Mouse (Mus musculus): ENCODE measurements around the gene Soat1. TPM values are rescaled to one million over a fixed set of nuclear protein-coding genes. Genes with fewer than 3 reads are reported as not detected.

Soat1 gene
- polyA plus RNA-seq, 1 experiment from 2014 or later: 19.5 TPM

DNA sequence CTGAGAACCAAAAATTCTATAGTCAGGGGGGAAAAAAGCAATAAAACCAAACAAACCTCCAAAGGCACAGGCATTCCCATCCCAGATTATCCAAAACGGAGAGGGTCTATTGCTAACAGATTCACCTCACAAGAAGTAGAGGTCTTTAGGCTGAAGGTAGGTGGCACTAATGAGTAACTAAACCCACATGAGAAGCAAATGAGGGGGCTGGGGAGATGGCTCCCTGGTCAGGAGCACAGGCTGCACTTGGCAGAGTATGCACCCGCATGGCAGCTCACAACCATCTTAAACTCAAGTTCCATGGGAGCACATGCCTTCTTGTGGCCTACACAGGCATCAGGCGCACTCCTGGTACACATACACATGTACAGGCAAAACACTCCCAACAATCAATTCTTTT lies 7.7 kb upstream of the Soat1 start:
- Histone ChIP-seq H3K4me3 (no peak overlapping the region), H3K36me3 (no peaks in the 10 kb centered on the region), H3K27me3 (replicated peaks) (no peaks in the 10 kb centered on the region), H3K27ac (no peak overlapping the region), H3K4me1 (0 out of 2 replicates have a peak, but pooled peaks cover 8% of the 10 kb centered on the region), H3K9ac (no peak overlapping the region), H3K4me2 (no peak overlapping the region), H3K9me3 (replicated peaks) (no peaks in the 10 kb centered on the region)
- 75% methylated on average over 3 of the region's 3 CpGs for WGBS (ENCODE audit: insufficient replicate concordance)
- no peak for ATAC-seq

DNA sequence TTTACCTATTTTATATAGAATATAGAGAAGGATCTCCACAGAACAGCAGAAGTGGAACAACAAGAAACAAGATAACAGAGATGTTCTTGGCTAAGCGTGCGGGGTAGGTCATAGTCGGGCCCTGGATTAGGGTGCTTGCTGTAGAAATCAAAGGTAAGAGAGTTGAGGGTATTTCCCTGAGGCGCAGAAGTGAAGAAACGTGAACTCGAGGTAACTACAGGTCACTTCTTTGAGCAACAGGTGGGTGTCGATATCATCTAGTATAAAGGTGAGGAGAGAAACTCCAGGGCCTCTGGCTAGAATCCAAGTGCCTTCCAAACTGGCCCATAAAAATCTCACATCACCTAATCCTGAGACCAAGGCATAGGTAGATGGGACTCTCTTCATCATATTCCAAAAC lies 2.4 kb upstream of the Soat1 start:
- peaks cover 17% of the 10 kb centered on the region for H3K27me3 ChIP-seq (replicated peaks)
- H3K4me3 ChIP-seq: no peak overlapping the region
- H3K36me3 ChIP-seq: no peaks in the 10 kb centered on the region
- no peak overlapping the region for H3K27ac ChIP-seq
- ATAC-seq: no peak
- no peak overlapping the region for H3K9ac ChIP-seq
- H3K9me3 ChIP-seq (replicated peaks): no peaks in the 10 kb centered on the region
- WGBS (ENCODE audit: insufficient replicate concordance): 65% methylated on average over 7 of the region's 7 CpGs
- H3K4me1 ChIP-seq: peaks cover 33% of the 10 kb centered on the region
- no peak overlapping the region for H3K4me2 ChIP-seq

GRCm38 (mm10) chr1:156476016-156476415 lies 1.9 kb upstream of the Soat1 start:
- H3K36me3 ChIP-seq: no peaks in the 10 kb centered on the region
- no peak overlapping the region for H3K4me3 ChIP-seq
- peaks cover 19% of the 10 kb centered on the region for H3K27me3 ChIP-seq (replicated peaks)
- H3K9ac ChIP-seq: no peak overlapping the region
- no peak overlapping the region for H3K27ac ChIP-seq
- WGBS (ENCODE audit: insufficient replicate concordance): 60% methylated on average over 2 of the region's 2 CpGs
- H3K4me1 ChIP-seq: peaks cover 36% of the 10 kb centered on the region
- H3K9me3 ChIP-seq (replicated peaks): no peaks in the 10 kb centered on the region
- no peak overlapping the region for H3K4me2 ChIP-seq
- ATAC-seq: no peak

DNA sequence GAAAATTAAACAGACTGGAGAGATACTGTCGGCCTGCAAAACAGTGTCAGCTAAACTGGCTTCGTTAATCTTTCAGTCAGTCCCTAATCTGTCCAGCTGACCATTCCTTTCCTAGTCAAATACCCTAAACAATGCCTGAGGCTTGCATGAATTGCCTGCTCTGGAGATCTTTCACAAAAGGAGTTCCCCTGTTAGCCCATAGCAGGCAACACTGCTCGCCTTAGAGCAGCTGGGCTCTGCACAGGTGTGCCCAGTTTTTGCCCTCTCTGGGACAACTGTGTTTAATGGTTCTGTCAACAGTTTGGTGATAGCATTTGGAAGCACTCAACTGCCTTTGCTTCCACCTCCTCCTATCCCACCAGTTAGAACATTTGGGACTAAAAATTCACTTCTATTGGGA lies 723 bp upstream of the Soat1 start:
- WGBS (ENCODE audit: insufficient replicate concordance): 70% methylated on average over 3 of the region's 3 CpGs
- Histone ChIP-seq H3K4me1 (peaks cover 43% of the 10 kb centered on the region), H3K9ac (no peak overlapping the region), H3K27me3 (replicated peaks) (peaks cover 19% of the 10 kb centered on the region), H3K4me3 (no peak overlapping the region), H3K9me3 (replicated peaks) (no peaks in the 10 kb centered on the region), H3K4me2 (no peak overlapping the region), H3K36me3 (no peaks in the 10 kb centered on the region; the same call in 1 of the 2 replicates), H3K27ac (no peak overlapping the region)
- no peak for ATAC-seq

GRCm38 (mm10) chr1:156473003-156473402 lies 1.1 kb downstream of the Soat1 start:
- 9% methylated on average over 11 of the region's 11 CpGs for WGBS (ENCODE audit: insufficient replicate concordance)
- H3K9me3 ChIP-seq (replicated peaks): 0 out of 2 replicates have a peak, but pooled peaks cover 5% of the 10 kb centered on the region
- peak overlapping the region; percentile 47; the same call in 1 of the 2 replicates for H3K27ac ChIP-seq
- H3K36me3 ChIP-seq: no peaks in the 10 kb centered on the region; the same call in 1 of the 2 replicates
- H3K27me3 ChIP-seq (replicated peaks): peaks cover 19% of the 10 kb centered on the region
- peak overlapping the region; percentile 68 for H3K4me3 ChIP-seq
- peak overlapping the region; percentile 92 for H3K4me2 ChIP-seq
- peaks cover 48% of the 10 kb centered on the region for H3K4me1 ChIP-seq
- H3K9ac ChIP-seq: 0 out of 2 replicates have a peak overlapping the region, but pooled peaks have one; percentile 33
- no peak for ATAC-seq

DNA sequence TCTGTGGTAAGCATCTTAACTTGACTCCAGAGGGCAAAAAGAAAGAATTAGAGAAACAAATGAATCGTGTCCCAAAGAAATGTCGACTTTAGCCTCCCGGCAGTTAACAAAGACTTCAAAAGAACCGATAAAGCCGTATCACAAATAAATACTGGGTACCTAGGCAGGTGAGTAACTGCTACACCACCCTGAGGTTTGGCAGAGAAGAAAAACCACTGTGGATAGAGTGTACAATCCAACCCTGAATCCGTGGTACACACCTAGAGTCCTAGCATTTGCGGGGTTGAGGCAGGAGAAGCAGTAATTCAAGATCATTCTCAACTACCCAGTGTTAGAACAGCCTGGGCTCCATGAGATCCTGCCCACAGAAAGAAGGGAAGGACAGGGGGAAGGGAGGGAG lies 2.2 kb downstream of the Soat1 start:
- no peak overlapping the region for H3K27ac ChIP-seq
- H3K27me3 ChIP-seq (replicated peaks): peaks cover 19% of the 10 kb centered on the region

DNA sequence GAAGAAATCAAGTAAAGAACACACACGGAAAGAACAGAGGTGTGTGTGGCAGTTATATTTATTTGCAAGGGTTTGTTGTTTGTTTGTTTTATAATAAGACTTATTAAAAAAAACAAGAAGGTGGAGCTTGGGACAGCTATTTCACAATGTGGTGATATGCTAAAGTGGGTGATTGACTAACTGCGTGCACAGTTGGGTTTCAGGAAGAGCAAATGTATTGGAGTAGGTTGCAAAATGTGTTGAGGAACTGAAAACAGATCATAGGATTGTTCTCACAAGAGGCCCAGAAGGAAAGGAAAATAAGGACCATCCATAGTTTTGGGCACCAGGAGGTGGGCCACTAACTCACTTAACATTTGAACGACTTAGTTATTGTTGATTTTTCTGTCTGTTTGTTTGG lies 3.1 kb downstream of the Soat1 start:
- Histone ChIP-seq H3K9me3 (replicated peaks) (0 out of 2 replicates have a peak, but pooled peaks cover 5% of the 10 kb centered on the region), H3K4me2 (peak overlapping the region; percentile 92), H3K27ac (peak overlapping the region; percentile 45; the same call in 1 of the 2 replicates), H3K4me1 (peaks cover 39% of the 10 kb centered on the region), H3K36me3 (peaks cover 4% of the 10 kb centered on the region), H3K27me3 (replicated peaks) (peaks cover 19% of the 10 kb centered on the region), H3K9ac (no peak overlapping the region), H3K4me3 (no peak overlapping the region)
- 61% methylated on average over 3 of the region's 3 CpGs for WGBS (ENCODE audit: insufficient replicate concordance)
- ATAC-seq: no peak

More for the DNA sequence above, 2.2 kb downstream of the Soat1 start:
- WGBS (ENCODE audit: insufficient replicate concordance): 66% methylated on average over 7 of the region's 7 CpGs
- Histone ChIP-seq H3K9me3 (replicated peaks) (0 out of 2 replicates have a peak, but pooled peaks cover 5% of the 10 kb centered on the region), H3K4me2 (peak overlapping the region; percentile 92), H3K36me3 (no peaks in the 10 kb centered on the region; the same call in 1 of the 2 replicates), H3K4me3 (no peak overlapping the region), H3K9ac (no peak overlapping the region), H3K4me1 (peaks cover 40% of the 10 kb centered on the region)
- ATAC-seq: no peak

DNA sequence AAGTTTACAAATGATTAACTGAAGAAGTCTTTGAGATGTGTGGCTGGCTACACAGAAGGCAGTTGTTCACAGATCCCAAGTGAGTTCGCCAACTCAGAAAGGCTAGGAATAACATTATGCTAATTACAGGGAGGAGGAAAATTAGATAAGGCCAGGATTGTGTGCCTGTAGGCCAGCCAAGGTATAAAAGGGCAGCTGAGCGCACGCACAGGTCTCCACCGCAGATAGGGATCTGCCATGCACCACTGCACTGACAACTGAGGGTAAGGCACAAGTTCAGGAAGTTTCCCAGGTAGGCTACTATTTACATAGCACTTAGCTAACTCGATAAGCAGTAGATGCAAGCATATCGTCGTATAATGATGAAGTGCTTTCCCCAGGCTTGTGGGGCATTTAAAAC lies 3.6 kb downstream of the Soat1 start:
- 63% methylated on average over 7 of the region's 7 CpGs for WGBS (ENCODE audit: insufficient replicate concordance)
- Histone ChIP-seq H3K27me3 (replicated peaks) (peaks cover 19% of the 10 kb centered on the region), H3K27ac (no peak overlapping the region), H3K4me3 (no peak overlapping the region), H3K36me3 (peaks cover 9% of the 10 kb centered on the region), H3K4me2 (peak overlapping the region; percentile 92), H3K9ac (no peak overlapping the region), H3K4me1 (peaks cover 39% of the 10 kb centered on the region), H3K9me3 (replicated peaks) (0 out of 2 replicates have a peak, but pooled peaks cover 5% of the 10 kb centered on the region)
- no peak for ATAC-seq

- no peak overlapping the region for H3K4me3 ChIP-seq
- no peak overlapping the region for H3K4me2 ChIP-seq
- peaks cover 10% of the 10 kb centered on the region for H3K36me3 ChIP-seq
- H3K9ac ChIP-seq: no peak overlapping the region
- peaks cover 13% of the 10 kb centered on the region for H3K27me3 ChIP-seq (replicated peaks)
- no peak for ATAC-seq
- peaks cover 31% of the 10 kb centered on the region for H3K4me1 ChIP-seq
- 52% methylated on average over 3 of the region's 3 CpGs for WGBS (ENCODE audit: insufficient replicate concordance)
- no peak overlapping the region for H3K27ac ChIP-seq
- H3K9me3 ChIP-seq (replicated peaks): 0 out of 2 replicates have a peak, but pooled peaks cover 5% of the 10 kb centered on the region
Observed at GRCm38 (mm10) chr1:156468576-156468975, 5.6 kb downstream of the Soat1 start.

DNA sequence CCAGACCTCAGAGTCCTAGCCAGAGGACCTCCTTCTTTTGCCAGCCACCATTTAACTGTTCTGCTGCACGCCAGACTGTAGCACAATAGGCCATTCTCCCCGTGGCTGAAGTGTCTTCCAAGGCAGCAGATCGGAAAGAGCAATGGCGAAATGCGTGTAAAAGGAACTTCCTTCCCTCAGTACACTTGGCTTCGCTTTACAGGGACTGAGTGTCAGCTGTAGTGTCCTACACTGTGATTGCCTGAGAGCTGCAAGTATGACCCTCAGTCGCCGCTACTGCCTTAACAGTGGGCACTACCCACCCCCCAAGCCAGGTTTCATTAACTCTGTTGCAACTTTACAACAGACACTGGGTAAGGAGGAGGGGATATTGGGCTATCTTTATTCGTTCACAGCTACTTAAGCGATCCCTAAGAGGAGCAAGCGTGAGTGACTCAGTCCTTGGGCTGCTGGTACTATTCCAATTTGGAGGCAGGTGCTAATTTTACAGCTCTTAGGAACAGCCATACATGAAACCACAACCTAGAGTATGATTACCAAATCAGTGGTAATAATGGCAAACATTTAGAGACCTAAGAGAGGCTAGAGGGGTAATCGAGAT lies 6.4 kb downstream of the Soat1 start:
- H3K27me3 ChIP-seq (replicated peaks): peaks cover 7% of the 10 kb centered on the region
- ATAC-seq: no peak

GRCm38 (mm10) chr1:156464963-156465362 lies 9.2 kb downstream of the Soat1 start:
- no peak overlapping the region for H3K27ac ChIP-seq
- H3K9me3 ChIP-seq (replicated peaks): 0 out of 2 replicates have a peak, but pooled peaks cover 5% of the 10 kb centered on the region
- no peak overlapping the region for H3K4me2 ChIP-seq
- H3K4me1 ChIP-seq: peaks cover 32% of the 10 kb centered on the region
- ATAC-seq: no peak
- 78% methylated on average over 9 of the region's 9 CpGs for WGBS (ENCODE audit: insufficient replicate concordance)
- no peak overlapping the region for H3K4me3 ChIP-seq
- H3K27me3 ChIP-seq (replicated peaks): no peaks in the 10 kb centered on the region
- no peak overlapping the region for H3K9ac ChIP-seq
- peaks cover 14% of the 10 kb centered on the region for H3K36me3 ChIP-seq

More for the DNA sequence above, 6.4 kb downstream of the Soat1 start:
- Histone ChIP-seq H3K36me3 (peaks cover 14% of the 10 kb centered on the region), H3K4me3 (no peak overlapping the region), H3K9ac (no peak overlapping the region), H3K9me3 (replicated peaks) (0 out of 2 replicates have a peak, but pooled peaks cover 5% of the 10 kb centered on the region), H3K4me1 (peaks cover 29% of the 10 kb centered on the region), H3K27ac (no peak overlapping the region), H3K4me2 (no peak overlapping the region)
- 71% methylated on average over 12 of the region's 12 CpGs for WGBS (ENCODE audit: insufficient replicate concordance)

- H3K4me2 ChIP-seq: no peak overlapping the region
- H3K36me3 ChIP-seq: peaks cover 14% of the 10 kb centered on the region
- no peaks in the 10 kb centered on the region for H3K27me3 ChIP-seq (replicated peaks)
- H3K9me3 ChIP-seq (replicated peaks): 0 out of 2 replicates have a peak, but pooled peaks cover under 1% of the 10 kb centered on the region
- H3K27ac ChIP-seq: no peak overlapping the region
- WGBS (ENCODE audit: insufficient replicate concordance): 71% methylated on average over 8 of the region's 8 CpGs
- no peak for ATAC-seq
- H3K4me3 ChIP-seq: no peak overlapping the region
- H3K9ac ChIP-seq: no peak overlapping the region
- peaks cover 34% of the 10 kb centered on the region for H3K4me1 ChIP-seq
Observed at GRCm38 (mm10) chr1:156463981-156464853, 9.9 kb downstream of the Soat1 start.

Data from liver, embryonic 12.5 days (tissue).